Mouse (Mus musculus): ENCODE measurements around the gene Zbtb16. TPM values are rescaled to one million over a fixed set of nuclear protein-coding genes. Genes with fewer than 3 reads are reported as not detected.

Gene Zbtb16
- 100 to 1,000 TPM in 1 of 2 experiments, 10 to 100 TPM in 1; 70.1 to 157 TPM for total RNA-seq (2021)
- long read RNA-seq, experiment 1, partial matches to known transcripts = 2 of 18 reads
- long read RNA-seq, experiment 1, other reads (novel, unspliced or antisense) = 14 of 18 reads
- long read RNA-seq, experiment 2, partial matches to known transcripts = 1 of 25 reads
- long read RNA-seq, experiment 2, other reads (novel, unspliced or antisense) = 21 of 25 reads

DNA sequence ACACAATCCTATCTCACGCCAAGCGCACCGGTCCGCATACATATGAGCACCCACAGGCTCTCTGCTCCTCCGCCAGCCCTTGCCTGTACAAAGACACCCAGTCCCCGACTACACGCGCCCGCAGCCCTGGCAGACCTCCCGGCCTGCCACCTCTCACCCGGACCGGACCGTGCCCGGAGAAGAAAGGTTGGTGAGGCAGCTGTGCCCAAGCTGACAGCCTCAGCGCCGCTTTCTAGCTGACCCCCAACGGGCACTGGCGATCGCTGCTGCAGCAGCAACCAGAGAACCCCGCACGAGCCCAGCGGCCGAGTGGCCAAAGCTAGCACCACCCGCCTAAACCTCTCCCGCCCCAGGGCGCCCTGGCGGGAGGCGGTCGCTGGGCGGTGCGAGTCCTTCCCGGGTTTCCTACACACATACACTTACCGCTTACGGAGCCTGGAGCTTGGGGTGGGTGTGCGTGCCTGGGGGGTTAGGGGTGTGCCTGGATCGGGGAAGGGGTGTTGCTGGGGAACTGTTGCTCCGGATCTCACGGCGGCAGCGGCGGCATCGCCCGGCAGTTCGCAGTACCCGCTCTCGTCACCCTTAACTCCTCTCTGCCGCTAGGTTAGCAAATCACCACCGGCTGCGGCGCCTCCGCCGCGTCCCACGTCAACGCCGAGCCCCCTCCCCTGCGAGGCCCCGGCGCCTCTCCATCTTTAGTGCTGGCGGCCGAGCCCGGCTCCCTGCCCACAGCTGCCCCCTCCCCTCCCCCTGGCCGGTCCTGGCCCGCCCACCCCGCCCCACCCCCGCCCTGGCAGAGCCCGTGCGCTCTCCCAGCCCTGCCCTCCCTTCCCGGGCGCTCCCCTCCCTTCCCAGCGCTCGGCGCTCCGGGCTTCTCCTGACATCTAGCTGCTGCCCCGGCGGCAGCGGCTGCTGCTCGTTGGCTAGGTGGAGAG, at the start of gene Zbtb16:
TSS of gene Zbtb16 (minus strand) at position 592 of the 935 bp plus-strand sequence.
- intact Hi-C loops (cut with DNase I; ENCODE audit: low total_unique reads) = loop anchor here (5.0 kb wide), 1 partner anchor 104 kb away; no protein-coding TSS in a partner anchor

DNA sequence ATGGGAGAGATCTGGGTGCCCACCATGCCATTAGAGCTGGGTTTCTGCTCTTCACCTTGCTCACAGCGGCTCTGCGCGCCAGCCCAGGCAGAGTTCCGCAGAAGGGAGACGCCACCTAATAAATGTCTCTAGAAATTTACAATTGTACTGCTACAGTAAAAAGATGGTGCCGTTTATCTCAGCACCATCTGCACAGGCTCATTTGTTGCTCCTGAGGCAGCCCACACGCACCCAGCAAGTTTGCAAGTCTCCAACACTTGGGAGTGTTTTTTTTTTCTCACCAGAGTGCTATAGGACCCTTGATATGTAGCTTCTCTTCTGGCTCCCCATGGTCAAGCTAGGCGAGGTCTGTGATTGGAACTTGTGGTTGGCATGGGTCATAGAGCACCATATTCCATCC, 36.9 kb upstream of the Zbtb16 start:
- intact Hi-C loops (cut with DNase I; ENCODE audit: low total_unique reads) = no loop called here
- DNase-seq = no peak

More for the DNA sequence above, at the start of gene Zbtb16:
- DNase-seq = peak; percentile 88

DNA sequence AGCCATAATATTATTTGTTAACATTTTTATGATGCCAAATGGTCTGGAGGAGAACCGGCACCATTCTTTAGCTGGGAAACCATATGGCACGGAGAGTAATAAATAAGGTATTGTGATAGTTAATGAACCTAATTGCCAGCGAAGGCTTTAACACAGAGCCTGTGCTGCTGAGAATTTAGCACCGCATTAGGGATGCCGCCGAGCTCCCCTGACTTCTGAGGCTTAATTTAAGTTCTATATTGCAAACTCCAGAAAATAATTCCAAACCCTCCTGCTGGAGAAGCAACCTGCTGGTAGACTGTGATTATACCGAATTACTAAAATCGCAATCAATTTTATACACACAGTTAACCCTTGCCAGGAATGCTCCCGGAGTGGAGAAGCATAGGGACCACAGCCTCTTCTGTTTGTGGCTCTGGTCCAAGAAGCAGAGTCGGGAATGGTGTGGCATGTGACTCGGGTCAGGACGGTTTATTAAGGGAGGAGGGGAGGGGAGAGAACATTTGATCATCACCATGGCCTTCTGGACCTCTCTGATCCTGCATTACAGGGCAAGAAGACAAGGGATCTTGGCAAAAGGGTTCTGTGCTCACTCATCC, 30.6 kb upstream of the Zbtb16 start:
- DNase-seq = no peak
- intact Hi-C loops (cut with DNase I; ENCODE audit: low total_unique reads) = no loop called here

DNA sequence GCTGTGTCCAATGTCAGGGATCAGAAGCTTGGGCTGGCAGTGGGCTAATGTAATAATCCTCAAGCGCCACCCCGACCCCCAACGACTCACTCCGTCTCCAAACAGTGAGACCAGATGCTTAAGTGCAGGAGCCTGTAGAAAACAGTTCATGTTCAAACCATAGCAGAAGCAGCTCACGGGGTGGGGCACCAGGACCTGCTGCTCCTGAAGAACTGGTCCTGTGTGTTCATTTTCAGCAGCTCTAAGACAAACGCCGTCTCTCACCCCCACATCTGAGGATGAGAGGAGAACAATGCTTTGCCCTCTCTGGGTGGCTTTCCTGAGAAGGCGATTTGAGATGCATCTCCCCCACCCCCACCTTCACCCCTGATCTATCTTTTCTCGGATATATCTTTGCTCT, 29.2 kb upstream of the Zbtb16 start:
- DNase-seq = no peak
- intact Hi-C loops (cut with DNase I; ENCODE audit: low total_unique reads) = no loop called here

DNA sequence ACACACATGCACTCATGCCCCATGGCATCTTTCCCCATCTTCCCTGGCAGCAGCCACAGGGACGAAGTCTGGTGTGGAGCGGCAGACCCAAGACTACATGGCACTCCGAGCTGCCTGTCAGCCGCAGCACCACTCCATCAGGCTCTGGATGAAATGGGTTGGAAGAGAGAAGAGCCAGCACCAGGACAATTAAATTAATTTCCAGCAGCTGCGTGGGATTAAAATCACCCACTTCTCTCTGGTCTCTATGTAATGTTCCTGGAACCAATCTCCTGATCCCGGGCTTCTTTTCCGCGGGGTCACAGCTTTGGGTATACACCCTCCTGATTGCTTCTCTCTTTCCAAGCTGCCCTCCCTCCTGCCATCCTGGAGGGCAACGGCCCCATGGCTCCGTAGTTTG, 25.5 kb upstream of the Zbtb16 start:
- no peak for DNase-seq
- intact Hi-C loops (cut with DNase I; ENCODE audit: low total_unique reads) = loop anchor here (2.0 kb wide), 2 partner anchors 31 to 217 kb away; no protein-coding TSS in a partner anchor

DNA sequence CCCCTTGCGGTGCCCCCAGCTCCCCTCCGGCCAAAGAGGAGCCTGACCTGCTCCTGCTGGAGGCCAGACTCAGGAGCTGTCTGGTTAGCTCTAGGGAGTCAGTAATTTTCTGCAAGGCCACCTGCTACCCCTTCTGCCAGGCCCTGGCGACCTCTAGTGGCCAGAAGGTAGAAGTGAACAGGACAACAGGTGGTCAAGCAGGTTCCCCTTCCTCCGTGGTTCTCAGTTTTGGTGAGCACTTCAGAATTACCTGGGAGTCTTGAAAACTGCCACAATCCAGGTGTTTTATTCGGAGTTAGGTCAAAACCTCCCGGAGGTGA, 24.5 kb upstream of the Zbtb16 start:
- intact Hi-C loops (cut with DNase I; ENCODE audit: low total_unique reads) = loop anchor here (2.0 kb wide), 2 partner anchors 32 to 216 kb away; no protein-coding TSS in a partner anchor
- DNase-seq = peak; percentile 74

DNA sequence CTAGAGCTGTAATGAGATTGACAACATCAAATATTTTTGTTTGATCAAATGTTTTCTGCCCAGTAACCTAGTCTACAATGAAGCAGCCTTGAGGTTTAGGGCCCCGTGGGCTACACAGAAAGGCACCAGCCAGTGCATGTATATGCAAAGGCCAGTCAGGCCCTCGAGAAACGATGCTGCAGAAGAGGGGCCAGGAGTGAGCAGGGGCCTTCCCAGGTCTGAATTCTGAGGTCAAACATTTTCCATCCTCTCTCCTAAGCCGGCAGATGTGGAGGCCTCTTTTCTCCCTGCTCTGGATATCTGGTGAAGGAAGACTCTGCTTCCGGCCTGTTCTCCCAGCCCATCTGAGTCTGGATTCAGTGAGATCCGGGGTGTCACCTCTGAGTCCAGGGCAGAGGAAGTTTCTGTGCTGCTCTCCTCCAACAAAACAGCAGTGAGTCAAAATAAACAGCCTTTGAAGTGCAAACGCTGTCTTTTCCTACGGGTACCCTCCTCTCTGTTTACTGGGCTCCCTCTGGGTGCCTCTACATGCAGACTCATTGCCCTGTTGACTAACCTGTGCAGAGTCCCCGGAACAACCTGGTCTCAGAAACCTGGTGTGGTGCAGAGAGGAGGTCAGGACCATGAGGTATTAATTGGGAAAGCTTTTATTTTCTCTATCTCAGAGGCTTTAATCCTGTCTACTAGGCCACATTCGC, 24.0 kb upstream of the Zbtb16 start:
- no peak for DNase-seq
- intact Hi-C loops (cut with DNase I; ENCODE audit: low total_unique reads) = loop anchor here (2.0 kb wide), 2 partner anchors 33 to 215 kb away; no protein-coding TSS in a partner anchor

DNA sequence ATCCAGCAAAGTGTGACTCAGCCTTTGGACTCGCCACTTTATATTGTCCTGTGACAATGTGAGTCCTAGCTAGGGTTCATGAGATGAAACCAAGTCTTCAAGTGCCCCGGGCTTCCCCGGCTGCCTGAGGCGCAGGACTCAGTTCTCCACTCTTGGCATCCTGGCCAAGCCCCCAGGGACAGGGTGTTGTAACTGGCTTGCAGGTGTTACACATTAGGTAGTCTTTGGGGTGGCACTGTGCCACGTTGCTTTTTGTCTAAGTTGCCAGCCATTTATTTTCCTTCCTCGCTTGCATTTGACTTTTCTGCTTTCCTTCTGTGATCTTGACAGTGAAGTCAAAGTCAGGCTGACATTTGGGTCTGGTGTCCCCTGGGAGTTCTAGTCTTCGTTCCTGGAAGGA, 21.9 kb upstream of the Zbtb16 start:
- intact Hi-C loops (cut with DNase I; ENCODE audit: low total_unique reads) = no loop called here
- no peak for DNase-seq

DNA sequence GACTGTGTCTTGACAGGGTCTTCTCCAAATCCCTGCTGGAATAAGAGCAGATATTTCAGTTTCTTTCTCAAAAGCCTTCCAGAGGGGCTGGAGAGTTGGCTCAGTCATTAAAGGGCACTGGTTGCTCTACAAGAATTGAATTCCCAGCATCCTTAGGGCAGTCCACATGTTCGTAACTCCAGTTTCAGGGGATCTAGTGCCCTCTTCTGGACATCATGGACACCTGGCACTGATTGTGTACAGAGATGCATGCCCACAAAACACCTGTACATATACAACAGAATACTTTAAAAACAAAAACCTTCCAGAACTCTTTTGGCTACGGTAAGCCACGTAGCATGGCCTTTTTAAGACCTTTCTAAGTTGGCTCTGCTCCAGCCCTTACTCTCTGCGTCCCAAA, 20.2 kb upstream of the Zbtb16 start:
- no peak for DNase-seq
- intact Hi-C loops (cut with DNase I; ENCODE audit: low total_unique reads) = no loop called here

DNA sequence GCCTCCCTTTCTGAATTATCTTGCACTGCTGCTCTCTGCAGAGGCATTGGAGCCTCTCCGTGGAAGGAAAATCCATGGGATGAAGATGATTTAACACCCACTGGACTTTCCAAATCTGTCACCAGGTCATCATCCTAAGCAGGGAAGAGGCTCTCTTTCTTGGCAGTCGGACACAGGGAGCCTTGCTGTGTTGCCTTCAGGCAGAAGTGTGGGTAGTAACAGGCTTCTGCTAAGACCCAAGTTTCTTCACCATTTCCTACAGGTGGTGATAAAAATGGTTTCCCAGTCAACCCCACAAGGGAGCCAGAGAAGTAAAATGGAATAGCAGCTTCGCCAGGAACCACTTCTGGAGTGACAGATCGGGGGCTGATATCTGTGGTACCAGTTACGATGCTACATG, 13.5 kb upstream of the Zbtb16 start:
- intact Hi-C loops (cut with DNase I; ENCODE audit: low total_unique reads) = no loop called here
- DNase-seq = no peak

DNA sequence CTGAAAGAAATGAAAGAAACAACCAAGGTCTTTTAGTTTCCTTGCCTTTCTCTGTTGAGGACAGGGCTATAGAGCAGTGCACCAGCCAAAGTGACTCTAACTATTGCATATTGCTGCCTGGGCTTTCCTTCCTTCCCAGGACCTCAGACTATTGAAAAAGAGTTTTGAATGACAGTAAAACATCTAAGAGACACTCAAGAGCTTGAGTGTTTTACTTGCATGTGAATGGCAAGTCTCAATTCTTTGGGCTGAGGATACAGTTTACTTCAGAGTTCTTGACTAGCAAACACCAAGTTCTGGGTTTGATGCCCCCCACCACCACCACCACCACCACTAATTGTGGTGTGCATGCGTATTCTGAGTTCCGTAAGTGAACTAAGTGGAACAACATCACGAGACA, 3.5 kb upstream of the Zbtb16 start:
- intact Hi-C loops (cut with DNase I; ENCODE audit: low total_unique reads) = loop anchor here (5.0 kb wide), 1 partner anchor 107 kb away; no protein-coding TSS in a partner anchor

DNA sequence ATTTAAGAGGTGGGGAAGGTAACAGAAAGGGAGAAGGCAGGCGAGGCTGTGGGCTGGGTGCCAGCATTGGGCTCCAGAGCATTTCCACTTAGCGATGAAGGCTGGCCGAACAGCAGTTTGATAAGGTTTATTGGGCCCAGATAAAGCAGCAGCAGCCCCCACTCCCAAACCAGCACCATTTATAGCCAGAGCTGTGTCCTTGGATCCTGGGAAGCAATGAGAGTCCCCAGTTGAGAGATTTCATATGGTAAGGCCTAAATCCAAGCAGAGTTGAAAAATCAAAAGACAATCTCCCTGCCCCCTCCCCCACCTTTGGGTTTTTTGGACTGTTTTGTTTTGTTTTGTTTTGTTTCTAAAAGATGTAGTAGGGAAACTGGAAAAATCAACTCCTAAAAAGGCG, 2.3 kb upstream of the Zbtb16 start:
- intact Hi-C loops (cut with DNase I; ENCODE audit: low total_unique reads) = loop anchor here (5.0 kb wide), 1 partner anchor 106 kb away; no protein-coding TSS in a partner anchor
- no peak for DNase-seq

More for the DNA sequence above, 3.5 kb upstream of the Zbtb16 start:
- DNase-seq = no peak

DNA sequence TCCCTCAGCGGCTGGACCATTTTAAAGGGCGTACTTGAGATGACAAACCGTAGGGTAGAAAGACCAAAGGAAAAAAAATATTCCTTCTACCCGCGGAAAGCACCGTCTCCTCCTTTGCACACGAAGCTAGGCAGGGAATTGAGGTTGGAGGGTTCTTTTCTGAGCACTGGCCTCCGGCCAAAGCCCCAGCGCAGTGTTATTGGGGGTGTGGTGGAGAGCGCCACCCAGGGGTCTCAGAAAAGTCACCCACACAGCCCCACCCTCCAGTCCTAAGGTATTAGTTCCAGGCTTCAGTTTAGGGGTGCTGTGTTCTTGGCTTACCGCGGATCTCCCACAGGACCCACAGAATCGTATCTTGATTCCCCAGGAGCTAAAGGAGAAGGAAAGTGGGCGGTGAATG, 1.2 kb upstream of the Zbtb16 start:
- peak; percentile 56 for DNase-seq
- intact Hi-C loops (cut with DNase I; ENCODE audit: low total_unique reads) = loop anchor here (5.0 kb wide), 1 partner anchor 105 kb away; no protein-coding TSS in a partner anchor

DNA sequence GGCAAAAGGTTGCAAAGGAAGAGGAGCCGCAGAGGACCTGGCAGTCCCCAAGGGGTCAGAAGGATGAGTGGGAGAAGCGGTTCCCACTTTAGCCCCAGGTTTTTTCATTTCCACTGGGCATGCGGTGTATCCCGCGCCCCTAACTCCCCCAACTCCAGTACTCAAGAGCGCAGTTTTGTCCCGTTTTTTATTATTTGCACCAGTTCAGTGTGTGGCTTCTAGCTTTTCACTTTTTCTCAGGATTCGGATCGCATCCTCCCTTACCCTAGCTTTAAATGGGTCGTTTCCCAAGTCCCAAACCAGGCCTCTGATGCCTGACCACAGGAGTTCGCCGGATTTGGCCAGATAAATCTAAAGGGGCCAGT, 526 bp upstream of the Zbtb16 start:
- intact Hi-C loops (cut with DNase I; ENCODE audit: low total_unique reads) = loop anchor here (5.0 kb wide), 1 partner anchor 104 kb away; no protein-coding TSS in a partner anchor
- DNase-seq = no peak

DNA sequence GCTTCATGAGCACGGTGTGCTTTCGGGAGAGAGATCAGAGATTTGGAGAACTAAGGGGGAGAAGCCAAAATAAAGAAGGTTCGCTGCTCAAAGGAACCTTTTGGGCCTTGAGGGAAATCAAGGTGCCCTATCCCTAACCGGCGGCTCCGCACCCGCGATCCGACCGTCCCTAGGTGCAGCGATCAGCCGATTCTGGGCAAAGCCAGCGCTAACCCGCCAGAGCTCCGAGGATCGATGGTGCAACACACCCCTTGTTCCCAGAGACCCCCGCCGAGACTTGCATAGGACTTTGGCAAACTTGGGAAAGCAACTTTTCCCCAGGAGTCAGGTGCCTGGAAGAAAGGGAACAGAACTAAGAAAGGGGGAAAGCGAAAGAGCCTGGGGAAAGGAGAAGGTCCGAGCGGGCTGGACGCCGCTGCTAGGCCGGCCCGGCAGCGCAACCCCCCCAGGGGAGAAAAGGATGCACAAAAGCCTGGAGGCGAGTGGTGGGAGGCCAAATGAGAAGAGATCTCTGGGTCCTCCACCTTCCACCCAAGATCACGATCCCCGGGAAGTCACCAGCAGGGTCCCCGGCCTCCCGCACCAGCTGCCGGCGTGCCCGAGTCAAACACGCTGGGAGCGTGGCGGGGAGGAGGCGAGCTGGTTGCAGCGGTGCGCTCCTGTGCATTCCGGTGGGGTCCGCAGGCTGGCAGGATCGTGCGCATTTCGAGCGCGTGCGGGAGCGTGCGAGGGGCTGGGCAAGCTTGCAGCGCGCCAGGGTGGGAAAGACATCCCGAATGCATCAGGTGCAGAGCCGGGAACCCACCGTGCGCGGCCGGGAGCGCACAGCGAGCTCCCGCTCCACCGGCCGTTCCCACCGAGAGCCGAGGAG, 1.2 kb downstream of the Zbtb16 start:
- peak; percentile 44 for DNase-seq
- intact Hi-C loops (cut with DNase I; ENCODE audit: low total_unique reads) = loop anchor here (5.0 kb wide), 1 partner anchor 102 kb away; no protein-coding TSS in a partner anchor

DNA sequence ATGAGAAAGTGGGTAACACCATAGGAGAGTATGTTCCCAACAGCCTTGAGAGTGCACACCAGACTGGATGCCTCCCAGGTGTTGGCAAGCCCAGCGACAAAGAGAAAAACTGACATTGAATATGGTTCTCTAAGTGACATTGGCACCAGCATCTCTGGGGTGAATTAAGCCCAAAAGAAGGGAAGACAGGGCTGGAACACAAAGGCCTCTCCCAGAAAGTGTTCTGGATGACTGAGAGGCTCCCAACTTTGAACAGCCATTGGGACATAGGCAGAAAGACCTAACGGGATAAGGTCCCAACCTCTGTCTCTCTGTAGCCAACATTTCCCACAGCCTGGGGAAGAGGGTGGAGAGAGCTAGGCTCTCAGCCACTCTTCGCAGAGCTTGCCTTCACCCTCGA, 2.0 kb downstream of the Zbtb16 start:
- intact Hi-C loops (cut with DNase I; ENCODE audit: low total_unique reads) = no loop called here
- DNase-seq = no peak

DNA sequence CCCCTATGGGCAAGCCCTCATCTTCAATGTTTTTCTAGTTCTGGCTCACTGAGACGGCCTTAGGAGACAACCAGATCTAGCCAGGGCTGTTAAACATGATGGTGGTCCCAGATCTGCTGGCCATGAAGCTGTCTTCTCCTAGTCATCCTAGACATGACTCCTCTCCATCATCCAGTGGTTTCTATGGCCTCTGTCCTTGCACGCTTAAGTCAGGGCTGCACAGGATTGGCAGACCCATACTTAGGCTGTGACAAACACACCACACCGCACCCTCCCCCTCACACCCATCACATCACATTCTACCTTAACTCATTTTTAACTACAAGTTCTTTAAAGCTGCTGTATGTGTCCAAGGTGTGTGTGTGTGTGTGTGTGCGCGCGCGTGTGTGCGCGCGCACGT, 2.5 kb downstream of the Zbtb16 start:
- intact Hi-C loops (cut with DNase I; ENCODE audit: low total_unique reads) = no loop called here
- DNase-seq = no peak

DNA sequence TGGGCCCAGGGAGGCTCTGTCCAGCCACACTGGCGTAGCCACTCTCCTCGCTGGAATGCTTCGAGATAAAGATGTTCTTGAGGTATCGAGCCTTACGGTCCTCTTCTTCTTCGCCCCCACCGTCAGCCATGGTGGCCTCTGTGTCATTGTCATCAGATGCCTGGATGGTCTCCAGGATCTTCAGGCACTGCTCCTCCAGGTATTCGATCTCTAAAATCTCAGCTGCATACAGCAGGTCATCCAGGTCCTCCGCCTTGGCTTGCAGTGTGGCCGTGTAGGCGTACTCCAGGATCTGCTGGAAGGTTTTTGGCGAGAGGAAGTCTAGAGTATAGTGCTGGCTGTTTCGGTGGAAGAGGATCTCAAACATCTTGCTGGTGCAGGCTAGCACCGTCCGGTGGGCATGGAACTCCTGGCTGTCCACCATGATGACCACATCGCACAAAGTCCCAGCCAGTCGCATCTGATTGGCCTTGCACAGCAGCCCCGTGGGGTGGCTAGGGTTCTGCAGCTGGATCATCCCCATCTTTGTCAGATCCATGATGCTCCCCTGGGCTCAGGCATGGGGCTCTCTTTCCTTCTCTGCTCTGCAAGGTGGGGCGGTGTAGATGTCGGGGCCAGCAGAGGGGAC, 3.4 kb downstream of the Zbtb16 start:
- no peak for DNase-seq
- intact Hi-C loops (cut with DNase I; ENCODE audit: low total_unique reads) = no loop called here
